Mouse (Mus musculus) cerebellum, adult (tissue): Measurements from ENCODE around the gene Atp6v1g1.

ENCODE experiments used
- ATAC-seq: cut with Nextera tagmentation; 2 replicates; pipeline ENCODE4 v1.9.2; 2017; ENCODE audit warnings: mild to moderate bottlenecking, moderate library complexity, mixed read lengths; ENCODE audit not compliant: insufficient number of reproducible peaks, low FRiP score, low TSS enrichment

Atp6v1g1 gene

GRCm38 (mm10) chr4:63570208-63570781 lies 25.7 kb downstream of the Atp6v1g1 start:
- ATAC-seq, result no peak

- no peak for ATAC-seq
These were observed 28.0 kb downstream of the Atp6v1g1 start for GRCm38 (mm10) chr4:63572621-63573020.

- no peak for ATAC-seq
These were observed 35.1 kb downstream of the Atp6v1g1 start for GRCm38 (mm10) chr4:63579649-63580048.

- ATAC-seq, result no peak
These were observed 35.5 kb downstream of the Atp6v1g1 start for GRCm38 (mm10) chr4:63580078-63580477.

GRCm38 (mm10) chr4:63582580-63582979 lies 38.0 kb downstream of the Atp6v1g1 start:
- ATAC-seq, result no peak

- no peak for ATAC-seq
These were observed 40.6 kb downstream of the Atp6v1g1 start for GRCm38 (mm10) chr4:63585216-63585615.

GRCm38 (mm10) chr4:63586240-63586639 lies 41.7 kb downstream of the Atp6v1g1 start:
- ATAC-seq, result no peak

- ATAC-seq, result no peak
These were observed 45.4 kb downstream of the Atp6v1g1 start for GRCm38 (mm10) chr4:63589987-63590386.

GRCm38 (mm10) chr4:63590538-63590937 lies 46.0 kb downstream of the Atp6v1g1 start:
- ATAC-seq, result no peak

GRCm38 (mm10) chr4:63594459-63595110 lies 50.0 kb downstream of the Atp6v1g1 start:
- ATAC-seq, result no peak

- ATAC-seq, result no peak
These were observed 50.7 kb downstream of the Atp6v1g1 start for GRCm38 (mm10) chr4:63595259-63595658.

GRCm38 (mm10) chr4:63596010-63596409 lies 51.4 kb downstream of the Atp6v1g1 start:
- ATAC-seq, result no peak
